Mouse (Mus musculus) megakaryocyte, embryonic 14.5 days (primary cell): Measurements from ENCODE around the gene Rad51b.

ENCODE experiments used
- FLI1 ChIP-seq: IDR thresholded peaks from 2 replicates; pipeline ENCODE4 v1.6.1; 2012; ENCODE audit warnings: low read length, inconsistent platforms, mixed read lengths
- GATA1 ChIP-seq: IDR thresholded peaks from 3 replicates; pipeline ENCODE4 v1.6.1; 2012; ENCODE audit warnings: mixed read lengths, low read length, inconsistent platforms, borderline replicate concordance

GRCm38 (mm10) chr12:79602641-79603040, 305.6 kb downstream of the Rad51b start:
- TF ChIP-seq GATA1 (no peak), FLI1 (no peak)
